ENCODE assay signal across 8 mouse cellular contexts in genomic region chr13:41571368-41572350, GRCm38 (mm10). TPM values are rescaled to one million over a fixed set of nuclear protein-coding genes. Genes with fewer than 3 reads are reported as not detected.
DNase-seq lines count a peak whose midpoint lies in the region; ATAC-seq lines count a peak whose summit lies in the region.

No protein-coding gene starts in this region.

- ATAC-seq in erythroblast, adult 5-6 weeks (replicated peaks; ENCODE audit: low FRiP score, poor library complexity, severe bottlenecking): peak; percentile 65; the same call in 1 of the 2 replicates

- DNase-seq in MN1 (ENCODE audit: low spot score): peak; percentile 85
- peak; percentile 84 for DNase-seq in brain, embryonic 18.5 days (ENCODE audit: low read depth, low spot score)
- peak; percentile 41 for DNase-seq in heart, postnatal 25 days (ENCODE audit: low spot score)
- DNase-seq in layer of hippocampus, adult 8-10 months (ENCODE audit: low spot score in 2 of 2): peak; percentile 83 to 88
- peak; percentile 92 for DNase-seq in lung, postnatal 14 days
- peak; percentile 99 for DNase-seq in retina, embryonic 14.5 days (ENCODE audit: low spot score)
- DNase-seq in urinary bladder, postnatal 36 days (ENCODE audit: low spot score in 2 of 2): peak; percentile 71 to 76

- intact Hi-C loops in heart, postnatal 25 days (cut with DNase I): loop anchor here (1.0 to 5.0 kb wide), 4 partner anchors 63 to 288 kb away; no protein-coding TSS in a partner anchor

RNA-seq across cellular contexts. Expression of gene Tmem170b, which starts 34.0 kb away (rescaled TPM):
- total RNA-seq in erythroblast, adult 5-6 weeks (2015; ENCODE audit: low replicate concordance): 7.7 and 9.4 TPM in 2 replicates
- 7.1 and 8.5 TPM in 2 replicates for total RNA-seq in erythroblast, adult 5-6 weeks (2017; ENCODE audit: low replicate concordance)
- total RNA-seq in heart, postnatal 25 days (2021): 10 to 100 TPM; 20.4 to 21.5 TPM
- 10 to 100 TPM; 83.3 to 88.9 (median 87.6) TPM for total RNA-seq in layer of hippocampus, adult 8-10 months (2022)

Comparison
In these comparisons a context has a peak if more than half of its experiments do, and no peak if none do; other contexts are left out.
1. Peak in every context shown above with its lines: DNase-seq and ATAC-seq.
2. DNase-seq: peak in every context shown above with its lines; median percentile 99 in retina, embryonic 14.5 days; 92 in lung, postnatal 14 days; 86 in layer of hippocampus, adult 8-10 months; 85 in MN1; 84 in brain, embryonic 18.5 days; 74 in urinary bladder, postnatal 36 days; 41 in heart, postnatal 25 days.